Mouse (Mus musculus): ENCODE measurements around the gene 1700024G13Rik. TPM values are rescaled to one million over a fixed set of nuclear protein-coding genes. Genes with fewer than 3 reads are reported as not detected.
"Not testable (repeated sequence)": the region's sequence is repeated elsewhere in the genome, so short reads cannot be mapped to it uniquely, and the experiment has no call there.

1700024G13Rik gene
- polyA plus RNA-seq (2015; fragmentation: Nextera tagmentation; extraction: Ambion mirVana), result 0.31 and 1.8 TPM in 2 replicates

- no peak within 1 kb of the TSS for H3K4me3 ChIP-seq
- H3K9me3 ChIP-seq, result no peaks in the 10 kb centered on the region
- under 1% methylated on average over 13 of the region's 13 CpGs for WGBS
- H3K27me3 ChIP-seq, result 0 out of 2 replicates have a peak, but pooled peaks cover 12% of the 10 kb centered on the region
- H3K4me2 ChIP-seq, result 0 out of 2 replicates have a peak within 1 kb of the TSS, but pooled peaks have one; percentile 21
- H3K4me1 ChIP-seq (replicated peaks), result peaks cover 6% of the 10 kb centered on the region
- H3K27ac ChIP-seq, result no peak within 1 kb of the TSS
- peak; percentile 73 for ATAC-seq (ENCODE audit: low FRiP score)
- H3K9ac ChIP-seq, result no peak within 1 kb of the TSS
- no peaks in the 10 kb centered on the region for H3K36me3 ChIP-seq
These were observed at the start of gene 1700024G13Rik for GRCm38 (mm10) chr14:32388196-32388595. Gene 1700024G13Rik (minus strand): TSS chr14:32388391.

GRCm38 (mm10) chr14:32437352-32437793, 49.2 kb upstream of the 1700024G13Rik start:
- Histone ChIP-seq H3K4me2 (no peak overlapping the region), H3K9ac (no peak overlapping the region), H3K9me3 (no peaks in the 10 kb centered on the region), H3K4me1 (replicated peaks) (peaks cover 15% of the 10 kb centered on the region), H3K36me3 (no peaks in the 10 kb centered on the region), H3K4me3 (no peak overlapping the region), H3K27me3 (peaks cover under 1% of the 10 kb centered on the region; the same call in 1 of the 2 replicates), H3K27ac (no peak overlapping the region)
- 0 out of 2 replicates have a peak, but pooled peaks have one; percentile 36 for ATAC-seq (ENCODE audit: low FRiP score)
- 23% methylated on average over 5 of the region's 5 CpGs for WGBS

GRCm38 (mm10) chr14:32429030-32429602, 40.9 kb upstream of the 1700024G13Rik start:
- ATAC-seq (ENCODE audit: low FRiP score), result no peak

DNA sequence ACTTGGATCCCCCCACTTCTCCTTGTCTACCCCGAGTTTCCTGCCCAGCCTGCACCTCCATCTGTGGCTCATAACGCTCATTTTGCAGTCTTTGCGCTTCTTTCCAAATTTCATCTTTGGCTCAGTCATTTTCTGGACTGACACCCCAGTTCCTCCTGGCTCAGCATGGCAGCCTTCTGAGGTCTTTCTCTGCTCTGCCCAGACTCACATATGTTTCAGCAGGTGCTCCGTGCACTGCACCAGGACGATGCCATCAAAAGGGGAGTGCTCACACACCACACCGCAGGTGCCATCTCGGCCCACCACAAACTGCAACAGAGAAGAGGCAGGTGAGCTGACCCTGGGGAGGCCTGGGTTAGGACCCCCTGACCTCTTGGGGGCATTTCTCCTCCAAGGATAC, 35.8 kb upstream of the 1700024G13Rik start:
- H3K4me2 ChIP-seq, result no peak overlapping the region
- H3K9ac ChIP-seq, result no peak overlapping the region
- H3K27me3 ChIP-seq, result peaks cover 26% of the 10 kb centered on the region
- no peak overlapping the region for H3K4me3 ChIP-seq
- WGBS, result 88% methylated on average over 7 of the region's 7 CpGs
- no peak for ATAC-seq (ENCODE audit: low FRiP score)
- peaks cover 8% of the 10 kb centered on the region for H3K4me1 ChIP-seq (replicated peaks)
- H3K36me3 ChIP-seq, result no peaks in the 10 kb centered on the region
- no peaks in the 10 kb centered on the region for H3K9me3 ChIP-seq
- no peak overlapping the region for H3K27ac ChIP-seq

More at GRCm38 (mm10) chr14:32429030-32429602, 40.9 kb upstream of the 1700024G13Rik start:
- Histone ChIP-seq H3K4me2 (no peak overlapping the region), H3K4me3 (no peak overlapping the region), H3K27me3 (peaks cover 10% of the 10 kb centered on the region), H3K9me3 (no peaks in the 10 kb centered on the region), H3K36me3 (no peaks in the 10 kb centered on the region), H3K27ac (no peak overlapping the region), H3K4me1 (replicated peaks) (peaks cover 15% of the 10 kb centered on the region), H3K9ac (no peak overlapping the region)
- 10% methylated on average over 8 of the region's 8 CpGs for WGBS

DNA sequence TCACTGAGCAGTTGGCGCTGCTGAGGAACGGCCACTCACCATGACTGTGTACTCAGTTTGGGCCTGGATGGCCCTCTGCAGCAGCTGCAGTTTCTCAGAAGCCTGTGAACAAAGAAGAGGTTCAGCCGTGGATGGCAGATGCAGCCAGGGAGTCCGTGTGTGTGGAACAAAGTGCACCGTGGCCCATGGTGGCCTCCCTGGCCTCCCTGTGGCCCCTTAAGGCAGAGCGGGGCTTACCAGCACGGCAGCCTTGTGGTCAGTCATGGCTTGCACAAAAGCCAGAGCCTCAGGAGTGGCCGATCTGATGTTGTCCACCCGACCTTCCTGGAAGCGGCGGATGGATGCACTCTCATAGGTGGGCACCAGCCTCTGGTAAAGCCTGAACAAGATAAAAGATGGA, 30.6 kb upstream of the 1700024G13Rik start:
- Histone ChIP-seq H3K4me1 (replicated peaks) (0 out of 2 replicates have a peak, but pooled peaks cover 3% of the 10 kb centered on the region), H3K4me3 (no peak overlapping the region), H3K4me2 (no peak overlapping the region), H3K9me3 (no peaks in the 10 kb centered on the region), H3K36me3 (no peaks in the 10 kb centered on the region), H3K27me3 (peaks cover 13% of the 10 kb centered on the region; the same call in 1 of the 2 replicates), H3K9ac (no peak overlapping the region), H3K27ac (no peak overlapping the region)
- ATAC-seq (ENCODE audit: low FRiP score), result no peak
- 79% methylated on average over 11 of the region's 11 CpGs for WGBS

DNA sequence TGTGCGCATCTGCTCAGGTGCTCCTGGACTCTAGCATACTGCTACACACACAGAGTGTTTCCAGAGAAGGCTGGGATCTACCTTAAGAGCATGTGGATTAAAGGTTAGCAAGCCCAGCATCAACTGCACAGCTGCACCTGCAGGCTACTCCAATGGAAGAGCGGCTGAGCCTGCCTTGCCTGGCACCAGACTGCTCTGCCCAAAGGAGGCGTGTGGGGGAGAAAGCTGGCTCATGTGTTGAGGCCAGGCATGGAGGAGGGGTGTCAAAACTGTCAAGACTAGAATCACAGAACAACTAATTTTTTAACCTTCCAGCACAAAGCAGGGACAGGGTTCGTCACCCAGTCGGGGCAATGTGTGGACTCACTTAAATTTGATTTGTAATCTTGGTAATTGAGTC, 23.9 kb upstream of the 1700024G13Rik start:
- Histone ChIP-seq H3K27ac (no peak overlapping the region), H3K36me3 (no peaks in the 10 kb centered on the region), H3K9me3 (no peaks in the 10 kb centered on the region), H3K4me1 (replicated peaks) (peaks cover 7% of the 10 kb centered on the region), H3K9ac (no peak overlapping the region), H3K4me3 (no peak overlapping the region), H3K27me3 (peaks cover 18% of the 10 kb centered on the region; the same call in 1 of the 2 replicates), H3K4me2 (no peak overlapping the region)
- no peak for ATAC-seq (ENCODE audit: low FRiP score)
- WGBS, result 83% methylated on average over 5 of the region's 5 CpGs

DNA sequence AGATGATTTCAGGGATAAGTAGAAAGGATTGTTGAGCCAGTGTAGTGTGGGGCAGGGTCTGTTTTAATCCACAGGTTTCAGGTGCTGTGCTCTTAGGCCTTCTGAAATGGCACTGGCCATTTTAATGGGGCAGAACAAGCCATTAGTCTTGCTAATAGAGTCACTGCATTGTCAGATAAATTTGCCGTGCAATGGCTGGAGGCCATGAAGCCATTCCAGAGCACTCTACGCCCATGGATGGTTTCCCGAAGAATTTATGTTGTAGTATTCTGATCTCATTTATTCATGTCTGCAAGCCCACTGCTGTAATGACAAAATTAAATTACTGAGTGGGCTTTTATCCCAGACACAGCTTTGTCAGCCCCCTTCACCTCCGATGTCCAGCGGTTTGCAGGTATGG, 21.9 kb upstream of the 1700024G13Rik start:
- Histone ChIP-seq H3K4me3 (no peak overlapping the region), H3K27ac (no peak overlapping the region), H3K4me1 (replicated peaks) (peaks cover 7% of the 10 kb centered on the region), H3K36me3 (no peaks in the 10 kb centered on the region), H3K27me3 (peaks cover 18% of the 10 kb centered on the region; the same call in 1 of the 2 replicates), H3K9me3 (no peaks in the 10 kb centered on the region), H3K9ac (no peak overlapping the region), H3K4me2 (no peak overlapping the region)
- no peak for ATAC-seq (ENCODE audit: low FRiP score)
- WGBS, result 57% methylated on average over 5 of the region's 5 CpGs

- not testable (repeated sequence) for H3K36me3 ChIP-seq; H3K4me2 ChIP-seq; H3K9ac ChIP-seq; H3K9me3 ChIP-seq; H3K27me3 ChIP-seq; H3K4me3 ChIP-seq; H3K27ac ChIP-seq; H3K4me1 ChIP-seq (replicated peaks); ATAC-seq (ENCODE audit: low FRiP score)
- 43% methylated on average over 1 of the region's 1 CpGs for WGBS
These were observed 17.2 kb upstream of the 1700024G13Rik start for GRCm38 (mm10) chr14:32405399-32405798.

- Histone ChIP-seq H3K4me1 (replicated peaks) (peaks cover 28% of the 10 kb centered on the region), H3K36me3 (no peaks in the 10 kb centered on the region), H3K9me3 (no peaks in the 10 kb centered on the region), H3K27me3 (peaks cover 14% of the 10 kb centered on the region; the same call in 1 of the 2 replicates), H3K4me3 (no peak overlapping the region), H3K9ac (no peak overlapping the region), H3K4me2 (no peak overlapping the region; the same call in 1 of the 2 replicates), H3K27ac (no peak overlapping the region; the same call in 1 of the 2 replicates)
- ATAC-seq (ENCODE audit: low FRiP score), result 0 out of 2 replicates have a peak, but pooled peaks have one; percentile 44
- 40% methylated on average over 15 of the region's 15 CpGs for WGBS
These were observed 6.6 kb downstream of the 1700024G13Rik start for GRCm38 (mm10) chr14:32381619-32382018.

DNA sequence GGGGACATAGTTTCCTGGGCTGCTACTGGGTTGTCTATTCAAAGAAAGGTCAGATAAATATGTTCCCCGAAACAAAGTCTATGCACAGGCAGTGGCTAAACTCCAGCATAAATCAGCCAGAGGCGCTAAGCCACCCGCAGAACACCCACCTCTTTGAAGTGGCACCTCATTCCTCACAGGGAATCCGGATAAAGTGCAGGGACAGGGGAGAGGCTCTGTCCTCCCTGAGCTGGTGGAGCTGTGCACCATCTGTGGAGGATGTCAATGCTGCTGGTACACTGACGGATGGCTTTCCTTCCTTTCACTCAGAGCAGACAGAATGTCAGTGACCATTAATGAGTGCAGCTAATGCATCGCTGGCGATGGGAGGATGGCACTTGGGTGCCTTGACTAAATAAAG, 7.1 kb downstream of the 1700024G13Rik start:
- Histone ChIP-seq H3K27me3 (peaks cover 14% of the 10 kb centered on the region; the same call in 1 of the 2 replicates), H3K9ac (no peak overlapping the region), H3K4me2 (no peak overlapping the region; the same call in 1 of the 2 replicates), H3K9me3 (no peaks in the 10 kb centered on the region), H3K4me1 (replicated peaks) (peaks cover 28% of the 10 kb centered on the region), H3K27ac (no peak overlapping the region), H3K36me3 (no peaks in the 10 kb centered on the region), H3K4me3 (no peak overlapping the region)
- peak; percentile 49; the same call in 1 of the 2 replicates for ATAC-seq (ENCODE audit: low FRiP score)
- 37% methylated on average over 7 of the region's 7 CpGs for WGBS

- H3K4me2 ChIP-seq, result no peak overlapping the region
- H3K9ac ChIP-seq, result no peak overlapping the region
- H3K27me3 ChIP-seq, result peaks cover 14% of the 10 kb centered on the region; the same call in 1 of the 2 replicates
- H3K4me1 ChIP-seq (replicated peaks), result peaks cover 28% of the 10 kb centered on the region
- no peak overlapping the region for H3K27ac ChIP-seq
- no peak for ATAC-seq (ENCODE audit: low FRiP score)
- H3K9me3 ChIP-seq, result no peaks in the 10 kb centered on the region
- WGBS, result 47% methylated on average over 3 of the region's 3 CpGs
- no peaks in the 10 kb centered on the region for H3K36me3 ChIP-seq
- no peak overlapping the region for H3K4me3 ChIP-seq
These were observed 8.1 kb downstream of the 1700024G13Rik start for GRCm38 (mm10) chr14:32380099-32380480.

GRCm38 (mm10) chr14:32379395-32380098, 8.6 kb downstream of the 1700024G13Rik start:
- no peak overlapping the region for H3K9ac ChIP-seq
- H3K36me3 ChIP-seq, result no peaks in the 10 kb centered on the region
- no peak for ATAC-seq (ENCODE audit: low FRiP score)
- H3K27me3 ChIP-seq, result peaks cover 14% of the 10 kb centered on the region; the same call in 1 of the 2 replicates
- H3K4me1 ChIP-seq (replicated peaks), result peaks cover 28% of the 10 kb centered on the region
- H3K4me2 ChIP-seq, result peak overlapping the region; percentile 35
- WGBS, result 8% methylated on average over 22 of the region's 22 CpGs
- H3K27ac ChIP-seq, result no peak overlapping the region
- no peaks in the 10 kb centered on the region for H3K9me3 ChIP-seq
- no peak overlapping the region for H3K4me3 ChIP-seq

All from hindbrain, embryonic 13.5 days (tissue).